Mouse (Mus musculus) myocyte (in vitro differentiated cells): ENCODE results near the gene Spdye4b.
"Not testable (repeated sequence)": the region's sequence is repeated elsewhere in the genome, so short reads cannot be mapped to it uniquely, and the experiment has no call there.

Experiments
- CEBPB ChIP-seq: IDR thresholded peaks from 2 replicates; pipeline ENCODE4 v1.6.1; 2011; ENCODE audit warnings: mild to moderate bottlenecking, moderate library complexity; ENCODE audit not compliant: poor library complexity, insufficient read depth, severe bottlenecking
- E2F4 ChIP-seq: IDR thresholded peaks from one replicate; pipeline ENCODE4 v1.6.1; 2011; ENCODE audit warnings: mild to moderate bottlenecking, control low read depth, moderate library complexity; ENCODE audit not compliant: insufficient read depth
- MAX ChIP-seq: IDR thresholded peaks from one replicate; pipeline ENCODE4 v1.6.1; 2011; ENCODE audit warnings: low read depth, mild to moderate bottlenecking, control low read depth
- POLR2A ChIP-seq: IDR thresholded peaks from one replicate; pipeline ENCODE4 v1.6.1; 2011; ENCODE audit warnings: low read depth, mild to moderate bottlenecking, control low read depth, moderate library complexity; ENCODE audit not compliant: insufficient read length
- USF1 ChIP-seq: IDR thresholded peaks from one replicate; pipeline ENCODE4 v1.6.1; 2011; ENCODE audit warnings: low read depth, mild to moderate bottlenecking, control low read depth, moderate library complexity

GRCm38 (mm10) chr5:143134216-143135010 is 46.4 kb upstream of the Spdye4b start:
- not testable (repeated sequence) for TF ChIP-seq POLR2A, E2F4, USF1, CEBPB, MAX
